Mouse (Mus musculus) liver, adult 2 months (tissue): Measurements from ENCODE around the gene Hepacam2. TPM values are rescaled to one million over a fixed set of nuclear protein-coding genes. Genes with fewer than 3 reads are reported as not detected.
A peak's percentile ranks its signal among the peaks of the same experiment; 100 is the strongest.

Source experiments
- DNase-seq: peaks from one replicate; pipeline ENCODE4 v3.0.0-alpha.2; 2011; ENCODE audit warnings: low read depth, low spot score; ENCODE audit errors: extremely low read depth
- H3K27ac ChIP-seq: fragments of 200-500 bp; replicated peaks from 2 replicates; pipeline ENCODE4 v1.5.1; 2012; ENCODE audit warnings: low read depth, mild to moderate bottlenecking, control low read depth, inconsistent platforms, low read length; ENCODE audit not compliant: insufficient read depth
- H3K27me3 ChIP-seq: fragments of 200-500 bp; 2 replicates; pipeline ENCODE4 v1.6.1; 2012; ENCODE audit warnings: mild to moderate bottlenecking, moderate library complexity, low read length, inconsistent platforms; ENCODE audit not compliant: control insufficient read depth, insufficient read depth
- H3K36me3 ChIP-seq: fragments of 200-500 bp; 2 replicates; pipeline ENCODE4 v1.6.1; 2012; ENCODE audit warnings: low read length, inconsistent platforms; ENCODE audit not compliant: control insufficient read depth, insufficient read depth
- H3K4me1 ChIP-seq: fragments of 200-500 bp; 2 replicates; pipeline ENCODE4 v1.6.1; 2011; ENCODE audit warnings: low read length; ENCODE audit not compliant: control insufficient read depth, insufficient read depth
- H3K4me3 ChIP-seq: fragments of 200-500 bp; 2 replicates; pipeline ENCODE4 v1.5.1; 2011; ENCODE audit warnings: low read depth, mild to moderate bottlenecking, control low read depth, low read length, moderate library complexity; ENCODE audit not compliant: insufficient read depth
- H3K79me2 ChIP-seq: fragments of 200-500 bp; 2 replicates; pipeline ENCODE4 v1.6.1; 2012; ENCODE audit warnings: inconsistent platforms, mild to moderate bottlenecking, low read length, moderate library complexity; ENCODE audit not compliant: control insufficient read depth, insufficient read depth
- H3K9ac ChIP-seq: fragments of 200-500 bp; 2 replicates; pipeline ENCODE4 v1.6.1; 2012; ENCODE audit warnings: low read depth, mild to moderate bottlenecking, control low read depth, inconsistent platforms, low read length
- CTCF ChIP-seq: fragments of 200-500 bp; IDR thresholded peaks from 2 replicates; pipeline ENCODE4 v1.5.1; 2011; ENCODE audit warnings: low read depth, low read length, control low read depth
- POLR2A ChIP-seq: fragments of 200-500 bp; IDR thresholded peaks from 2 replicates; pipeline ENCODE4 v1.6.1; 2011; ENCODE audit warnings: low read length, control low read depth; ENCODE audit not compliant: insufficient read depth; ENCODE audit errors: extremely low read depth
- WGBS: fragments of 180-500 bp; shearing (Covaris S2); methylation state at CpG from one replicate; pipeline ENCODE4 v1.1.7; 2018; 5-methylcytosine and 5-hydroxymethylcytosine counted together
- polyA plus RNA-seq: library from polyadenylated mRNA; depleted of rRNA; stranded (reverse); fragments of >200 nt; gene quantifications from 2 replicates; pipeline ENCODE4 v1.2.3, GENCODE M21; 2012
- total RNA-seq: library from RNA; depleted of rRNA; stranded (reverse); fragments of >200 nt; gene quantifications from 2 replicates; pipeline ENCODE4 v1.2.3, GENCODE M21; 2014

Hepacam2 gene
- total and polyA plus RNA-seq, 2 experiments: 0.07 to 0.55 TPM

DNA sequence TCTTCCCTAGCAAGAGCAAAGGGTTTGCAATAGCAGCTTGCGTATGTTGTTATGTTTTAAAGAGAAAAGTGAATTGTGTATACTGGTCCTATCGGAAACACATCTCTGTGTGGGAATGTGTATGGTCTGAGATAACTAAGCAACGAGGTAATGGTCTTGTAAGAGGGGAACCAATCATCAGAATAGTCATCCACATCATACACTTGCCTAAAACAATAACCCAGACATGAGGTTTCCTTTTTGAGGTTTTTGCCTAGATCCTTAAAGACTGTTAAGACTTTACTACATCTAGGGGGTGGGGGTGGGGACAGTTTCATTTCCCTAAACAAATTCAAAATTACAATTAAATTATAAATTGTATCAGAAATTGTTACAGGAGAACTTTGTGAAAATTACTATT is 13.0 kb downstream of the Hepacam2 start:
- H3K4me3 ChIP-seq: no peak overlapping the region
- no peak for DNase-seq
- H3K36me3 ChIP-seq: no peaks in the 10 kb centered on the region
- no peak overlapping the region for H3K27ac ChIP-seq
- TF ChIP-seq CTCF (no peak), POLR2A (no peak)
- 78% methylated on average over 3 of the region's 3 CpGs for WGBS
- no peaks in the 10 kb centered on the region for H3K79me2 ChIP-seq
- H3K27me3 ChIP-seq: no peaks in the 10 kb centered on the region
- no peak overlapping the region for H3K9ac ChIP-seq
- H3K4me1 ChIP-seq: no peaks in the 10 kb centered on the region

- TF ChIP-seq POLR2A (no peak), CTCF (no peak)
- WGBS: 66% methylated on average over 3 of the region's 3 CpGs
- no peaks in the 10 kb centered on the region for H3K27me3 ChIP-seq
- H3K4me1 ChIP-seq: no peaks in the 10 kb centered on the region
- H3K36me3 ChIP-seq: no peaks in the 10 kb centered on the region
- no peak overlapping the region for H3K27ac ChIP-seq
- DNase-seq: no peak
- no peaks in the 10 kb centered on the region for H3K79me2 ChIP-seq
- H3K9ac ChIP-seq: no peak overlapping the region
- H3K4me3 ChIP-seq: no peak overlapping the region
Observed at GRCm38 (mm10) chr6:3481705-3482104, 16.4 kb downstream of the Hepacam2 start.

DNA sequence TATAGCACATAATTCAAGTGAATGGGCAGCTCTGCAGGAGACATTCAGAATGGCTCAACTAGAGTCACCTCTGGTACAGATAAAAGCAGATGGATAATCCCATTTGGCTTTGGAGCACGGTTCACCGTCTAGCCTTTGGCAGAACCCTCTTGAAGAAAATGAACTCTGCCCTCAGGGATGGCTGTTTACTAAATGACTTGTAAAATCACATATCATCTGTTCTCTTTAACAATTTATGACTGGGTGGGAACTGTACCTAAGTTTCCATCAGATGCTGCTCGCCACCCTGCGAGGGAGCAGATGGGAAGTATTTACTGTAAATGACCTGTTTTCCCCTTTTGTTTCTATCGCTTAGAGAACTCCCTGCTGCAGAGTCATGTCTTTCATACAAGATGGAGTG is 18.2 kb downstream of the Hepacam2 start:
- Histone ChIP-seq H3K79me2 (no peaks in the 10 kb centered on the region), H3K36me3 (no peaks in the 10 kb centered on the region), H3K9ac (no peak overlapping the region), H3K27ac (no peak overlapping the region), H3K4me1 (no peaks in the 10 kb centered on the region), H3K27me3 (no peaks in the 10 kb centered on the region), H3K4me3 (no peak overlapping the region)
- peak; percentile 45 for DNase-seq
- WGBS: 61% methylated on average over 5 of the region's 5 CpGs
- TF ChIP-seq CTCF (no peak), POLR2A (no peak)

DNA sequence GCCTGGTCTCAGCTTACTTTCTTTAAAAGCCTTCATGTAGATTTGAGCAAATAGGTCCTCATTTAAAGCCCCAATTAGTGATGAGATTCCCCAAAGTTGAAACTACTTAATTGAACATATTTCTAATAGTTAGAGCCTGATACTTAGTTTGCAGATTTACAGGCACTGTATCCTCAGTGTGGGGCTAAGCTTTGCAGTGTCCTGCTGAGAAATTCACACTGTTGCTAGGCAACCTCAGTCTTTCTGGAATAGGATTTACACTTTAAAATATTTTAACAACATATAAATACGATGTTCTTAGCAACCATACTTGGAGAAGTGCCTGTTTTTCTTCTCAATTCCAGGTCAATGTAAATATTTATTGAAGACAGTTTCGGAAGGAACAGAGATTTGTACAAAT is 21.8 kb downstream of the Hepacam2 start:
- Histone ChIP-seq H3K36me3 (no peaks in the 10 kb centered on the region), H3K27ac (no peak overlapping the region), H3K79me2 (no peaks in the 10 kb centered on the region), H3K4me1 (no peaks in the 10 kb centered on the region), H3K27me3 (0 out of 2 replicates have a peak, but pooled peaks cover 2% of the 10 kb centered on the region), H3K9ac (no peak overlapping the region), H3K4me3 (no peak overlapping the region)
- TF ChIP-seq POLR2A (no peak), CTCF (no peak)
- WGBS: 47% methylated on average over 2 of the region's 2 CpGs
- no peak for DNase-seq

- no peak overlapping the region for H3K4me3 ChIP-seq
- 50% methylated on average over 2 of the region's 2 CpGs for whole genome bisulfite sequencing
- H3K9ac ChIP-seq: no peak overlapping the region
- no peaks in the 10 kb centered on the region for H3K36me3 ChIP-seq
- H3K4me1 ChIP-seq: no peaks in the 10 kb centered on the region
- peaks cover 2% of the 10 kb centered on the region; the same call in 1 of the 2 replicates for H3K27me3 ChIP-seq
- H3K79me2 ChIP-seq: no peaks in the 10 kb centered on the region
- H3K27ac ChIP-seq: no peak overlapping the region
- no peak for TF ChIP-seq CTCF
- no peak for TF ChIP-seq POLR2A
- no peak for DNase-seq
Observed at GRCm38 (mm10) chr6:3470706-3471105, 27.4 kb downstream of the Hepacam2 start.

DNA sequence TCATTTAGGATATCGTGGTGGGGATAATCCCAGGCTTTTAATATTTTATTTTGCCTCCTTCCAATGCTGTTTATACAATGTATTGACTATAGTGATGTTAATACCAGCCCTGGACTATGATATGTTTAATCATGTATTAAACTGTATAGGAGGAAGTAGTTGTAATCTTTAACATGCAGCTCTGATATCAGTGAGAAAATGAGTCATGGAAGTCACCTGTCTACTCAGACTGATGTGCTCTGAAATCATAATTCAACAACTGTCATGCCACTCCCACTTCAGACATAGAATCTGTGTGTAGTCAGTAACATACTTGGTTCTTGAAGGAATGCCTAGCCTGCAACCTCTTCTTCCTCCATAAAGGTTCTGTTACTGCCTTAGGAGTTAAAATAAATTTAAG is 29.5 kb downstream of the Hepacam2 start:
- WGBS: 36% methylated on average over 1 of the region's 1 CpGs
- Histone ChIP-seq H3K9ac (no peak overlapping the region), H3K4me3 (no peak overlapping the region), H3K27me3 (no peaks in the 10 kb centered on the region; the same call in 1 of the 2 replicates), H3K79me2 (no peaks in the 10 kb centered on the region), H3K36me3 (no peaks in the 10 kb centered on the region), H3K4me1 (no peaks in the 10 kb centered on the region), H3K27ac (no peak overlapping the region)
- TF ChIP-seq POLR2A (no peak), CTCF (no peak)
- DNase-seq: no peak
